Mouse (Mus musculus): ENCODE data around the gene Dlg5. TPM values are rescaled to one million over a fixed set of nuclear protein-coding genes. Genes with fewer than 3 reads are reported as not detected.

Gene Dlg5
- total RNA-seq (2022) = 10 to 100 TPM in 2 of 4 experiments, 1 to 10 TPM in 2; 9.0 to 12.7 (median 9.8) TPM

- DNase-seq (ENCODE audit: low spot score) = peak; percentile 41
Measured at GRCm38 (mm10) chr14:24245177-24246081, at the start of gene Dlg5. Gene Dlg5 (minus strand): TSS chr14:24245920.

GRCm38 (mm10) chr14:24293631-24294030 lies 47.9 kb upstream of the Dlg5 start:
- DNase-seq (ENCODE audit: low spot score) = no peak

GRCm38 (mm10) chr14:24292914-24293313 lies 47.2 kb upstream of the Dlg5 start, which contains the start of gene E330034G19Rik:
Gene E330034G19Rik (plus strand): TSS chr14:24293214.
- DNase-seq (ENCODE audit: low spot score) = no peak

DNA sequence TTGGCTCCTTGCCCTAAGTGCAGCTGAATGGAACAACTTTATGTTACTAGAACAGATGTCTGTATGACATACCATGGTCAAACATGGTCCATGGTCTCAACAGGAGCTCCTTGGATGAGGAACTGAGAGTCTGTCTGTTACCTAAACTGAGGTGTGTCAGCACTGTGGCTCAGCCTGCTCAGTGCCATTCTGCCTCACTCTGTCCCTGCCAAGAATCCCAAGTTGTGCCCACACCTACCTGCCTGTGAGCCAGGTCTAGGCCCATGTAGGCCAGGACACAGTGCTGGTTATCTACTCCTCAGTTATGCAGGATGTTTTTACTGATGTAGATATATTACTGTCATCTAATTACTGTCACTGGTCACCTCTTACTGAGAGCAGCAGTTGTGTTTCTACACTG lies 45.0 kb upstream of the Dlg5 start:
- DNase-seq (ENCODE audit: low spot score) = no peak

GRCm38 (mm10) chr14:24286136-24286535 lies 40.4 kb upstream of the Dlg5 start:
- DNase-seq (ENCODE audit: low spot score) = no peak

GRCm38 (mm10) chr14:24282276-24282675 lies 36.6 kb upstream of the Dlg5 start:
- DNase-seq (ENCODE audit: low spot score) = no peak

DNA sequence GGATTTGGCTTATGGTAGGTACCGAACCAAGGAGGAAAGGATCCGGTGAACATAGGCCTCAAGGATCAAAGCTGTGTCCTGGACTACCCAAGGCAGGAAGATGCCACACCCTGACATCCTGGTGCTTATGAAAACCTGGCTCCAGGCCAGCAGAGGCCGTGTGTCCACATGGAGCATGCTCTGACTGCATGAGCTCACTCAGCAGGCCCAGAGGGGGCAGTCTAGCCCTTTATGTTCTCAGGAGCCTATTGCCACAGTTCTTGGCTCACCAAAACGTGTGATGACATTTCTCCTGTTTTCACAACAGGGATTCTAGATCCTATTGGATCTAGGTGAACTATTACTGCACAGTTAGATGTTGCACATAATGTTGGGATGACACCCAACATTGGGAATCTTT lies 35.6 kb upstream of the Dlg5 start:
- DNase-seq (ENCODE audit: low spot score) = no peak

- DNase-seq (ENCODE audit: low spot score) = no peak
Measured at GRCm38 (mm10) chr14:24275534-24275933, 29.8 kb upstream of the Dlg5 start.

DNA sequence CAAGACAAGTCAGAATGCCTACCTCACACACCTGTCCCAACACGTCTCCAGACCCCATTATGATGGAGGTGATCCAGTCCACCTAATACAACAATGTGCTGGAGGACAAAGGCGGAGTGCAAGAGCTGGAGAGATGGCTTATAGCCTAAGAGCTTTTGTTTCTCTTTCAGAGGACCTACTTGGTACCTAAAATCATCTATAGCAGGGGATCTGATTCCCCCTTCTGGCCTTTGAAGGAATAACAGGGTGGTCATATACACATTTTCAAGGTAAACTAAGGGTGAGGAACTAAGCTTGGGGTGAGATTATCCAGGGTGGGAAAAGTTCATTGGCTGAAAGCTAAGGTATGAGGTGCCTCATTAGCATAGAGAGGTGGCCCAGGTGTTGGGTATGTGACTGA lies 27.9 kb upstream of the Dlg5 start:
- peak; percentile 7 for DNase-seq (ENCODE audit: low spot score)

- no peak for DNase-seq (ENCODE audit: low spot score)
Measured at GRCm38 (mm10) chr14:24269571-24269970, 23.9 kb upstream of the Dlg5 start.

DNA sequence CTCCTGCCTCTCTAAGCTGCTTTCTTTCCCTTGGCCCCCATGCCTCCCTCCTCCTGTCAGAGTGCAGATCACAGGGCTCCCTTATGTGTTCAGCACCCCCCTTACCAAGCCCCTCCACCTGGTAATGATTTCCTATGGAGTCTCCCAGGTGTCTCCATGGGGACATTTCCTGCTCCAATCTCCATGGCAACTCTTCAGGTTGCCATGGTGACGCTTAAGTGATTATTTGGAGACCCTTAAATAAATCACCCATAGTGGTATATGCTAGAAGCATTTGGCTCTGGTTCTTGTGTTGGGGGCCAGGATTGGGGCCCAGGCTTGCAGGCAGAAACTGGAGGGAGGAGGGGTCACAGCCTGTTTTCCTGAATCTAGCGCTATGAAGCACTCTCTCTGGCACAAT lies 17.2 kb upstream of the Dlg5 start:
- DNase-seq (ENCODE audit: low spot score) = no peak

- no peak for DNase-seq (ENCODE audit: low spot score)
Measured at GRCm38 (mm10) chr14:24262382-24262781, 16.7 kb upstream of the Dlg5 start.

- DNase-seq (ENCODE audit: low spot score) = no peak
Measured at GRCm38 (mm10) chr14:24260391-24260790, 14.7 kb upstream of the Dlg5 start.

DNA sequence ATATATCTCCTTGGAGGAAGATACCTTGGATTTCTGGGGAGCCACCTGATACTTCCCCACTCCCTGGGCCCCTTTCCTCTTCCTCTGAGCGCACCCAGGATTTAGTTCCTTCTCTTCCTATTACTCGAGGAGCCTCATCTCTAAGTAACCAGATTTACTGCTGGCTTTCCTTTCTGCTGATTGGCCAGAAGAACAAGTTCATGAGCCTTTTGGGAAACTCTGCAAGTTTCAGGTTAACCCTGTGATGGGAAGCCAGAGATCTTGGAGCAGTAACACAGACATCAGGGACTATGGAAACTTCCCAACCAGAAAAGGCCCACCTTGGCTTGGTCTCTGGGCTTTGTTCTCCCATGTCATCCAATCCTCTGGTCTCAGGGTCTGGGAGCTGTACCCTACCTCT lies 10.2 kb upstream of the Dlg5 start:
- no peak for DNase-seq (ENCODE audit: low spot score)

- no peak for DNase-seq (ENCODE audit: low spot score)
Measured at GRCm38 (mm10) chr14:24253611-24254202, 8.0 kb upstream of the Dlg5 start.

DNA sequence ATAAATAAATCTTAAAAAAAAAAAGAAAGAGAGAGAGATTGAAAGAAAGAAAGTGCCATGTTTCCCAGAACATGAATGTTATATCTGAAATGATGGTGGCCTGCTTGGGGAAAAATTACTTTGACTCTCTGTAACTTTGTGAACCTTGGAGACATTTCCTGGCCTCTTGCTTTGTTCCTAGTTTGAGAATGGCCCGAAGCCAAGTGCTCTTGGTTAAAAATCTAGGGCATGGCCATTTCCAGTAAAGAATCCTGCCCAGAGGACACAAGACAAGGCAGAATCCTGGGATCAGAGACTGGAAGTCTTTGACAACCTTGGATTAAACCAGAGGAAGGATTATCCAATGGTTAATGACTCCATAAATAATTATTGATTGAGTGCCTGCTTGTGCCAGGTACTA lies 5.6 kb upstream of the Dlg5 start:
- DNase-seq (ENCODE audit: low spot score) = no peak

GRCm38 (mm10) chr14:24249926-24250325 lies 4.2 kb upstream of the Dlg5 start:
- DNase-seq (ENCODE audit: low spot score) = no peak

GRCm38 (mm10) chr14:24244330-24245176 lies 1.2 kb downstream of the Dlg5 start:
- peak; percentile 47 for DNase-seq (ENCODE audit: low spot score)

- DNase-seq (ENCODE audit: low spot score) = no peak
Measured at GRCm38 (mm10) chr14:24242016-24242415, 3.7 kb downstream of the Dlg5 start.

DNA sequence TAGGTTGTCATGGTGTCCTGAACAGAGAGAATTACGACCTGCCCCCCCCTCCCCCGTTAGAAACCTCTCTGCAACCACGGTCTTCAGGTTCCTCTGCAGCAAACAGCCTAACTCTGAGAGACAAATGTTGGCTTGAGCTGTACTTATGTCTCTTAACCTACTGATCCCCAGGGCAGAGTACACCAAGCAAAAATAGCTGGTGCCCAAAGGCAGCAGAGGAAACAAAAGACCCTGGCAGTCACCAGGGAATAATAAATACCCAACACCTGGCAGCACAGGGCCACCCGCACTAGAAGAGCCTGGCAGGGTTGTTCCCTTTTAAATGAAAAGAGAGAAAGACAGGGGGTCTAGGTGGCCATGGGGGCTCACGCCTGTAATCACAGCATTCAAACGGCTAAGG lies 4.9 kb downstream of the Dlg5 start:
- DNase-seq (ENCODE audit: low spot score) = no peak

DNA sequence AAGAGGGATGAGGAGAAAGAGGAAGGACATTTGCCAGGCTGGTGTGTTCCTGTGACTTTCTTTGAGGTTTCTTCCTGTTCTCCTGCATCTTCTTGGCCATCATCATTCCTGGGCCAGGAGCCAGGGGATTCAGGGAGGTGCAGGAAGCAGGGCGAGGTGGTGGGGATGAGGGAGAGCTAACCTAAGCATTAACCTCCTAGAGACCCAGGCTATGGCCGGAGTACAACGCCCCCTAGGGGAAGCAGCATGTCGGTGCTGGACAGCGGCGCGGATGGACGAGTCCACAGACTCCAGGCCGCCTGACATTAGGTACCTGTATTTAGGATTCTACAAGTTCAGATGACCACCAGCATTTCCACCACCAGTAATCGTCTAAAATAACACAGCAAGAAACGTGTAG lies 6.1 kb downstream of the Dlg5 start:
- DNase-seq (ENCODE audit: low spot score) = no peak

DNA sequence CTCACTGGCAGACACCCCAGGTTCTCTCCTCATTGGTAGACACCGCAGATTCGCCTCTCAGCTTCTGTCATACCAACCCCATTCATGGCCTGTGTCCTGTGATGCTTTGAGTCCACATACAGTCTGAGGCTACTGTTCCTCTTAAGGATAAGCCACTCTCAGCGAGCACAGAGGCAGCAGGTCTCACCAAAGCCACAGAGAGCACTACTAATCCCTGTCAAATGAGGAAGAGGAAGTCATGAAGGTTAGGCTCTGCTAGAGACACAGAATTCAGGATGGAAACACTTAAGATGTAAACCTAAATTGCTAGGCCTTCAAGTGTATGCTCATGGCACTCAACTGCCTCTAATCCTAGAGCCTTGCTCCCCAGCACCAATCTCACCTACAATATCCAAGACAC lies 9.8 kb downstream of the Dlg5 start:
- no peak for DNase-seq (ENCODE audit: low spot score)

All from heart, adult 8-10 months (tissue).